Mouse (Mus musculus): ENCODE measurements around the gene Nsd1.

The Nsd1 gene

DNA sequence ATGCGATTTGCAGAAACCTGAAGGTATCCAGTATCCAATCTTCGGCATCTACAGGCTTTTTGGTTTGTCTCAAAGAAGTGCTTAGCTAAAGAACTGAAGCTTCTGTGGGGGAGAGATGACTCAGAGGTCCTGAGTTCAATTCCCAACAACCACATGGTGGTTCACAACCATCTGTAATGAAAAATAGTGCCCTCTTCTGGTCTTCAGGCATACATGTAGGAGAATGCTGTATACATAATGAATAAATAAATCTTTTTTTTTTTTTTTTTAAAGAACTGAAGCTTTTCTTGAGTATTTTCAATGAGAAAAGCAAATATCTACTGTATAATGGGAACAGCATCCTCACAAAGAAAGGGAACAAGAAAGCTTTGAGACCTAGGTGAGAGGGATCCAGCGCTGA, 49.1 kb downstream of the Nsd1 start:
- DNase-seq = no peak

DNA sequence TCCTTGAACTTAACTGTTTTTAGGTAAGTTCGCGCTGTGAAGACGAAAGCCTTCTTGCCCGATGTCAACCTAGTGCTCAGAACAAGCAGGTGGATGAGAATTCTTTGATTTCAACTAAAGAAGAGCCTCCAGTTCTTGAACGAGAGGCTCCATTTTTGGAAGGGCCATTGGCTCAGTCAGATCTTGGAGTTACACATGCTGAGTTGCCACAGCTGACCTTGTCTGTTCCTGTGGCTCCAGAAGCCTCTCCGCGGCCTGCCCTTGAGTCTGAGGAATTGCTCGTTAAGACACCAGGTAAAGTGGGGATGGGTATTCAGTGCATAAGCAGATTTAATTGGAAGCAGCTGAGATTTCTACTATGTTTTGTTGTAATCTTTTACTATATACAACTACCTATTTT, 51.9 kb downstream of the Nsd1 start:
- no peak for DNase-seq

DNA sequence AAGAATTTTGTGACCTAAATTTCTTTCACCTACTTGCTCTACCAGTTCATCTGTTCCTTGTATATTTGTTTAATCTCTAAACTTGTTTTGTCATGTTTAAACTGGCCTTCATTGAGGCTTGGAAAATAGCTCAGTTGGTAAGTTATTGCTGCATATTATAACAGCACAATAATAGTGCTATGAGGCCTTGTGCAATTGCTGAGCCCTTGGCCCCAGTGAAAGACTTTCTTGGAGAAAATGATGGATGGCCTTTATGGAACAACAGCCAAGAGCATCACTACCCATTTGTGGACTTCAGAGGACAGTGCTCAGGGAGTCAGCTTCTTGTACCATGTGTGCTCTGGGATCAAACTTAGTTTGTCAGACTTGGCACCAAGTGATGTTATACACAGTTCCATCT, 52.5 kb downstream of the Nsd1 start:
- no peak for DNase-seq

DNA sequence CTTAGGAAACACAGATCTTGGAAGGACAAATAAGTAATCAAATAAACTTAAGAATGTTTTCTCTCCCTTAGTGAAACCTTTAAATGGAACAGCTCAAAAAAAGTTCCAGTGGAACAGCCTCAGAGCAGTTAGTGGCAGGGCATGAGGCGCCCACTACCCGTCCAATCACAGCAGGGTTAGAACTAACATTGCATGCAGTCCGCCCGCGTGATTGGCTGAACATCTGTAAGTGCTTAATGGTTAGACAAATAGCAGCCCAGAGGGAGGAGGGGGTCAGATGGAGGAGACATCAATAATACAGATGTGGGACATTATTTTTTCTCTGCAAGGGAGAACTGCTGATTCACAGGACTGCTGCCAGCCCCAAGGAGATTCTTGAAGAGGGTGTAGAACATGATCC, 67.6 kb downstream of the Nsd1 start:
- no peak for DNase-seq

DNA sequence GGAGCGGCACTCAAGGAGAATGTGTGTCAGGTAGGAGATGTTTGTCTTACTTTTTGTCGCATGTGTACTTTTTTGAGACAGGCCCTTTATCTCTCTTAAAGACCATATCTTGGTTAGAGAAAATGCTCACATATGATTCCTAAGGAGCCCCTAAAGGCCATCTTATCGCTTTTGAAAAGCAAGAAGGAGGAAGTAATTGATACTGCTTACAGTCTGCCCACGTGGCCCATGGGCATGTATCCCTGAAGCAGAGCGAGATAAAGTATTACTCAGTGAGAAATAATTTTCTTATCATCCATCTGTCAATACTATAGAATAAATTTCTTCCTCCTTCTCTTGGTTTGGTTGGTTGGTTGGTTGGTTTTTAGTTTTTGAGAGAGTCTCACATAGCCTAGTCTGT, 68.1 kb downstream of the Nsd1 start:
- no peak for DNase-seq

DNA sequence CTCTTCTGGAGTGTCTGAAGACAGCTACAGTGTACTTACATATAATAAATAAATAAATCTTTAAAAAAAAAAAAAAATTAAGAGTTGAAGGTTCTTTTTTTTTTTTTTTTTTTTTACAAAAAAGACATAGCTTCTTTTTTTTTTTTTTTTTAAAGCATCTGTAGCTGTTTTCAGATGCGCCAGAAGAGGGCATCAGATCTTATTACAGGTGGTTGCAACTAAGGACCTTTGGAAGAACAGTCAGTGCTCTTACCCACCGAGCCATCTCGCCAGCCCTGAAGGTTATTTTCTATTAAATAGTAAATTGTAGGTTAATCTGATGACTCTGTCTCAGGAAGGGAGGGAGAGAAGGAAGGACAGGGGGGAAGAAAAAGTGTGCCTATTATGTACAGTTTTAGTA, 79.3 kb downstream of the Nsd1 start:
- peak in 1 of 2 experiments; percentile 39 for DNase-seq

DNA sequence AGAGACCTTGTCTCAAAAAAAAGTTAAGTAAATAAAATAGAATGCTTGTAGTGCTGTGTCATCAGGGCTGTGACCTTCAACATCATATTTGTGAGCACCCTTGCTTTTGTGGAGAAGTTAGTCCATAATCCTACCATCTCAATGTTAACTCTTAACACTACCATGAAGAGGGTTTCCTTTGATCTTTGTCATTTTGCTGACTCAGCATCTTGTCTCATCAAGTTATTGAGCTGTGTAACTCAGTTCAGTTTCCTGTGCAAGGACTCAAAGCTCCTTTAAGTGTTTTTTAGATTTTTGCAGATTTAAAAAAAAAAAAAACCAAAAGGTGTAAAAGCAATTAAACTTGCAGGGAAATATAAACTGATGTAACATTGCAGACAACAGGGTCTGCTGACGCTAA, 87.2 kb downstream of the Nsd1 start:
- no peak for DNase-seq

DNA sequence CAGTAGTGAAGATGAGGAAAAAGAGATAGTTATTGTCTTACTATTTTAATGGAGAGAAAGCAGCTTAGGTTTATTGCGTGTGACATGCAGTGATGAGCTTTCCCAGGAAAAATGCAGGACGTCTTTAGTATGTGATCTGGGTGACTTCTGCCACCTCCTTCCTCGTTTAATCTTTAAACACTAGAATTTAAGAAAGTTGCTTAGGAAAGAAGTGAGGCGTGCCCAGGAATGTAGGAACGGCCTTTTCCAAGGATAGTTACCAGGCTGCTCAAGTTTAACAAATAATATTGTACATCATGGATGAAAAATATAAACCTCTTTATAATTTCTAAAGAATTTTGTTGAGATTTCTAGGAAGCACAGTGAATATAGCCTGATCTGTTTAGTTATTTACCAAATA, 91.3 kb downstream of the Nsd1 start:
- peak in 1 of 2 experiments; percentile 33 for DNase-seq

DNA sequence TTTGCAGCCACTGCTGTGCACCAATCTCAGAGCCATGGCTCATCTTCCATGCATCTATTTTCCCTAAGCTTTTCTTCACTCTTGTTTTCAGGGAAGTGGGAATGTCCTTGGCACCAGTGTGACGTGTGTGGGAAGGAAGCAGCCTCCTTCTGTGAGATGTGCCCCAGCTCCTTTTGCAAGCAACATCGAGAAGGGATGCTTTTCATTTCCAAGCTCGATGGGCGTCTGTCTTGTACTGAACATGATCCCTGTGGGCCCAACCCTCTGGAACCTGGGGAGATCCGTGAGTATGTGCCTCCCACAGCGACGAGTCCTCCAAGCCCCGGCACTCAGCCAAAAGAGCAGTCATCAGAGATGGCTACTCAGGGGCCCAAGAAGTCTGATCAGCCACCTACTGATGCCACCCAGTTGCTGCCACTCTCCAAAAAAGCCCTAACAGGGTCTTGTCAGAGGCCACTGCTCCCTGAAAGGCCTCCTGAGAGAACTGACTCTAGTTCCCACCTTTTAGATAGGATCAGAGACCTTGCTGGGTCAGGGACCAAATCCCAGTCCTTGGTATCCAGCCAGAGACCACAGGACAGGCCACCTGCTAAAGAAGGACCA, 102.5 kb downstream of the Nsd1 start:
- DNase-seq = no peak

DNA sequence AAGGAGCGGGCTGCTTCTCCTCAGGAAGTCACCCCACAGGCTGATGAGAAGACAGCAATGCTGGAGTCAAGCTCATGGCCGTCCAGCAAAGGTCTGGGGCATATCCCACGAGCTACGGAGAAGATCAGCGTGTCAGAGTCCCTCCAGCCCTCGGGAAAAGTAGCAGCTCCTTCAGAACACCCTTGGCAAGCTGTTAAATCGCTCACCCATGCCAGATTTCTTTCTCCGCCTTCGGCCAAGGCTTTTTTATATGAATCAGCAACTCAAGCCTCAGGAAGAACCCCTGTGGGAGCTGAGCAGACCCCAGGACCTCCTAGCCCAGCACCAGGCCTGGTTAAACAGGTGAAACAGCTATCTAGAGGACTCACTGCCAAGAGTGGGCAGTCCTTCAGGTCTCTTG, 103.5 kb downstream of the Nsd1 start:
- no peak for DNase-seq

DNA sequence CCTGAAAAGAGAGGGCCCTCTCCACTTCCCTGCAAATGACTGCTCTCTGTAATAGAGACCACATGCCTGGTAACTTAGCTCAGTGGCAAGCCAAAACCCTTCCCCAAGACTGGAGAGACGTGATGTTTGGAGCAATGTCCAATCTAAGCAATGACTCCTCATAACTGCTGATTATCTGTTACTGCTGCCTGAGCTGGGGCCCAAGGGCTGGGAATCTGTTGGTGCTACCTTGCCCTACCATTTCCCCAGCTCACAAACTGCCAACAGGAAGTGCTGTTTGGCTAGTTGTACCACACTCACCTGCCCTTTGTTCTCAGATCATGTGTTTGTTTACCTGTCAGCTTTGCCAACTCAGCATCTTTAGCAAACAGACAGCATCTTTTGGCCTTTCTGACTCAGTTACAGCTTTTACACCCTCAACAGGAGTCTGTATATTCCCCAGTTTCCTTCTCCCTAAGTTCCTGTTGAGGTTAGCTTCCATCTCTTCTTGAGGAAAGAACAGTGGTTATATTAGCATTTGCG, 105.4 kb downstream of the Nsd1 start:
- DNase-seq = peak in 1 of 2 experiments; percentile 31

DNA sequence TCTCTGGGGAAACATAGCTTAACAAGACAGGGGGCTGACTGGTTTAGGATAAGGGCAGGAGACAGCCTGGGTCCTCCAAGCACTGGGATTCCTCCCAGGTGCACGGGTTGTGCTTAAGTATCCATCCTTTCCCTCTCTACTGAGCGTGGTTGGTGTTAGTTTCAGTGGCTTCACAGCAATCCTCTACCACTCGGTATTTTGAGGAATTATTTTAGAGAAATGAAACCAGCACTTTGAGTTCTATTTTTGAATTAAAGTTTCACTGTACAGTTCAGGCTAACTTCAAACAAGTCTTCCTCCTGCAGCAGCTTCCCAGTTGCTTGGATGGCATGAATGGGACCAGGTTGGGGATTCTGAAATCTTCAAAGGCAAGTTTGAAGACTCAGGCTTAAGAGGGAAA, 108.8 kb downstream of the Nsd1 start:
- DNase-seq = no peak

DNA sequence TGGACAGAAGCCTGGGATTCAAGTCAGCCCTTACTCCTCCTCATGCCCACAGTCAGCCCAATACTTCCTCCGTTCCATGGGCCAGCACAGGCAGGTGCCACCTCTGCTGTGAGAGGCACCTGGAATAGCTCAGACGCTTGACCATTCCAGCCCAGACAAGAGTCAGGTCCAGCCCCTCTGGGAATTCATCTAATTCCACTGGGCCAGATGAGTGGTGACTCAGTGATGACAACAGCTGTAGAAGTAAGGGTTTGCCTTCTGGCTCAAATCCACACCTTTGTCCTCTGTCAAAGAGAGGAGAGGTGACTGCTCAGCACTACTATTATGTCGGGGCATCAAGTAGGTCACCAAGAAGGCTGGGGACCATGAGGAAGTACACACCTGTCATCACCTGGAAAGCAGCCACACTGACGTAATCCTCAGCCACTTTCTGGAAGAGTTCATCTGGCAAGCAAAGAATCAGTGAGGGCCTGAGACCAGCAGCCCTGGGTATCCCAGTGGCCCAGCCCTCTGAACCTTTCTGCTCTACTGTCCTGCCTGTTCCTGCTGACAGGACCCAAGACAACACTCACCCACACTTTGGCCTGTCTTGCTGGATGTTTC, 110.5 kb downstream of the Nsd1 start, which contains the start of gene Prelid1:
Gene Prelid1 (plus strand): TSS at position 570 of the 603 bp plus-strand sequence.
- peak in 1 of 2 experiments; percentile 46 for DNase-seq

DNA sequence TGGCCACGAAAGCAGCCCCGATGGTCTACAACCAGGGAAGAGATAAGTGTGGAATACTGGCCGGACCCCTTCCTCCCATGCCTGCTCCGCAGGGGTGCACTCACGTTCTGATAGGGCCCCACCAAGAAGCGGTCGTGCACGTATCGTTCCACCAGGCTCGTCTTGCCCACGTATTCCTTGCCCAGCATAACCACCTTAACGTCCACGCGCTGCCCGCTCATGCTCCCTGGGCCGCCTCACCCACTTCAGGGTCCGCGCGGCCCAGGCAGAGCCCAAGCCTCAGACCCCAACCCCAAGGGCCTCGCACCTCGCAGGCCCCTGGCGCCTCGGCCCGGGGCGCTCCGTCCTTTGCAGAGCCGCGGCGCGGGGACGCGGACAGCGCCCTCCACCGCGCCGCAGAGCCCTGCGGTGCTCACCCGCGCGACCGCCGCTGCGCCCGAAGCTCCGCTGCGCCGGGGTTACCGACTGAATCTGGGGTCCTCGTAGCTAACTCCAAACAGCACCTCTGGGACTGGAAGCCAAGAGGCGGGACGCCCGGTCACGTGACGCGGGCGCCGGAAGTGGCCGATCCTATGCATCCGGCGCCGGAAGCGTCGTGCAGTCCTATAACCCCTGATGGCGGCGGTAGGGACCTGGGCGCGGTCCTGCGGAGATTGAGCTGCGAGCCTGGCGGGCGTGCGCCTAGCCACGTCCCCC, 112.0 kb downstream of the Nsd1 start, which contains the start of gene Rab24:
Gene Rab24 (minus strand): TSS at position 513 of the 696 bp plus-strand sequence.
- DNase-seq = peak; percentile 91 to 94

DNA sequence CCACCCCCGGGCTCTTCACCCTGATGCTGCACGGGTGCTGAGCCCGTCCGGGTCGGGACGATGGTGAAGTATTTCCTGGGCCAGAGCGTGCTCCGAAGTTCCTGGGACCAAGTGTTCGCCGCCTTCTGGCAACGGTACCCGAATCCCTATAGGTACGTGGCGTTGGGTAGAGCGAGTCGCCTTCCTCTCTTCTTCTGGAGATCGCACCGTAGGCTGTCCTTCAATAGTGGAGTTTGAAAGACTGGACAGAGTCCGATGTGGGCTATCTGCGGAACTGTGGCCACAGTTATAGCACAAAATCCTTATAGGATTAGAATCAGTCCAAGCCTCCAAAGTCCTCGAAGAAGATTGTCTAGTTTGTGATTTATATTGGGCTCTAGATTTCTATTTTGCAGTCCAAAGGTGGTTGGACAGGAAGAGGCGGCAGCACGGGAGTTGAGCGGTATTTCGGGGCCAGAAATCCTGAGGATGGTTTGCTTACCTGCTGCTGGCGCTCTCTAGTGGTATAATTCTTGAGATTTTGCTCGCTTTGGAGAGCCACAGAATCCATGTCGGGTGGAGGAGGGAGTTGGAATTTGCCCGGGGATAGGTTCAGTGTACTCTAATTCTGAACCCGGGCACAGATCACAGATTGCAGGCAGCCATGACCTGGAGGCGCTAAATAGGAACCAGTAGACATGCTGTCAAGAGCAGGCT, 112.7 kb downstream of the Nsd1 start:
- peak; percentile 76 to 90 for DNase-seq

DNA sequence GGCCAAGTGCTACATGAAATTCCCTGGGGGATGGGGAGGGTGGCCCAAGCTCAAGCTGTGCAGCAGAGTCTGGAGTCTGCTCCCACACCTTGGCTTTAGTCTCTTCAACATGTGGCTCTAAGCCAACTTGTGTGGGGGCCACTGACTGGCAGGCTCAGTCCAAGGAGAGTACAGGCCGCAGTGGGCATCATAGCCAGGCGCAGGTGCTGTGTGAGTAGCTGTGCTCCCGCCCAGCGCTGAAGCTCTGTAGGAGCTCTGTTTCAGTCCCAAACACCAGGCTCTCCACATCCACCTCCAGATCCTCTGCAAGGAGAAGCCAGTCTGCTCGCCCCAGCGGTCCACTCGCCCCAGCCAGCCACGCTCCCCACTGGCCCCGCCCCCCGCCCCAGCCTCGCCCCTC, 116.0 kb downstream of the Nsd1 start:
- DNase-seq = peak in 1 of 2 experiments; percentile 38

DNA sequence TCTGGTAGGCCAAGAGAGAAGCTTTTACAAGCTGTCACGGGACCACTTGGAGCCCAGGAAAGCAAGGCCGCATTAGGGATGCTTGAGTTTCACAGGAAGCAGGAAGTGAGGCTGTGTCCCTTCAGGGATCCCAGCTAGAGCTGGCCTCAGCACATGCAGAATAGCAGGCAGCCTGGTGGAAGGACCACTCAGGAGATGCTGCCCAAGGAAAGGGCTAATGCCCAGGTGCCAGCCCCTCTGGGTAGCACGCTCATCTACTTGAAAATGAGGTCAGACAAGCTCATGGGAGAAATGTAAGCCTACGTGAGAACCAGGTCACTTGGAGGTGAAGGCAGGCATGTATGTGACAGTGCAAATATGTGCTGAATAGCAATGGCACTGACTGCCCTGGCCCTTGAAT, 117.6 kb downstream of the Nsd1 start:
- no peak for DNase-seq

DNA sequence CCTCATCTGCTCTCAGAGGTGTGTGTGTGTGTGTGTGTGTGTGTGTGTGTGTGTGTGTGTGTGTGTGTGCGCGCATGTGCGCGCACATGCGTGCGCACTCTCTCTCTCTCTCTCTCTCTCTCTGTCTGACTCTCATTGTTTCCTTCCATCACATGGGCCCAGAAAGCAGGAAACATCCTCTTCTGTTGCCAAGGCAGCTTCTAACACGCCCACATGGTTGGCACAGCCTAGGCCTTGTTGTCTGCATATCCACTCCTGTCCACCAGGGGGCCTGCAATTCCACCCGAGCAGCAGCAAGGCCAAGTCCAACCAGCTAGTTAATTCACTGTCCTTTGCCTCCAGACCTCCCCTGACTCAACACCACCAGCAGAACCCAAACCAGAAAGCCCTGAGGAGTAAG, 118.1 kb downstream of the Nsd1 start:
- DNase-seq = peak; percentile 90 to 92

DNA sequence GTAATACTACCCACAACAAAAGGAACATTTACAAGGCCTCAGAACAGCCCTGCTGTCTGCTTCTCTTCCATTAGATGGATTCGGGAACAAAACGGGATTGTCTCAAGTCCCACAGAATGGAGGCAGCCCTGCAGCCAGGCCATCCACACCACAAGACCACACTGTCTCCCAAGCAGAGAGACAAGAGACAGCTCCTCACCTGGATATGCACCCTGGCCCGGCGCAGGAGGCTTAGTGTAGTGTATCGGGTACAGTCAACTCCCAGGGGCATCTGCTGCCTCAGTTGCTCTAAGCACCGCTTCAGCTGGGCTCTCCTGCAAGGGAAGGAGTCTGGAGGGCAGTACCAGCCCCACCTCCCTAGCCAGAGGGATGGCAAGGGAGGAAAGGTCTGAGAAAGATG, 118.6 kb downstream of the Nsd1 start:
- DNase-seq = no peak

DNA sequence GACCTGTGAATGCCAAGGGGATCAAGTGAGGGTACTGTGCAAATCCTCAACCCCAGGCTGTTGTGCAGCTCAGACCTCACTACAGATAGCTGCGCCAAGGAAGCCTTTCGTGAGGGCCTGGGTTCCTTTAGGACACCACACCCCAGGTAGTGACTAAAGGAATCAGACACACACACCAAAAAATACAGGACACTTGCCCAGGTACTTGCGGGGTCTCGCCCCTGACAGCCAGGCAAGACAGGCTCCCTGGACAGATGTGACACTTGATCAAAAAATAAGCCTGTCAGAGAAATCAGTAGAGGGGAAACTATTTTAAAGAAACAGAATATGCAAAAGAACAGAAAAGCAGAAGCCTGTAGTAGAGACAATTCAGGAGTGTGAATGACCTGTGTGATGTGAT, 119.1 kb downstream of the Nsd1 start:
- DNase-seq = no peak

DNA sequence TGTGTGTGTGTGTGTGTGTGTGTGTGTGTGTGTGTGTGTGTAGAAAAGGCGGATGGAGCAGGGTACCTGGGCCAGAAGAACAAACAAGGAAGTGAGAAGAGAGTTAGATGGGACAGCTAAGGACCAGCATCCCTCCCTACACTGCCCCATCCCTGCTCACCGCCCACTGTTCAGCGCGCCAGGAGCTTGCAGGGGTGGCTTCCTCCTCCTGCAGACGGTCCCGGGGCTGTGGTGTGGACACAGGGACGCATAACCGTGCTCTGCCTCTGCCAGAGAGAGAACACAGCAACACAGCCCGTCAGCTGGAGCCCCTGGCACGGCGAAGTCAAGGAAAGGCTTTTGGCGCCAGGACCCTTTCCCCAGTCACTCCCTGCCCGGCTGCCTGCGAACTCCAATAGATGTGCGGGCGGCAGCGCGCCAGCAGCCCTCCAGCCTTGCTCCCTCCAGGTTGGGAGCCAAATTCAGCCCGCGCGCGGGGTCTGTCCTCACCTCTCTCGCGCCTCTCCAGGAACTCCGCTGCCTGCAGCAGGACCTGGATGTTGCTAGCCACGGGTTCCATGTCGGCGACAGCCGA, 119.6 kb downstream of the Nsd1 start:
- no peak for DNase-seq

DNA sequence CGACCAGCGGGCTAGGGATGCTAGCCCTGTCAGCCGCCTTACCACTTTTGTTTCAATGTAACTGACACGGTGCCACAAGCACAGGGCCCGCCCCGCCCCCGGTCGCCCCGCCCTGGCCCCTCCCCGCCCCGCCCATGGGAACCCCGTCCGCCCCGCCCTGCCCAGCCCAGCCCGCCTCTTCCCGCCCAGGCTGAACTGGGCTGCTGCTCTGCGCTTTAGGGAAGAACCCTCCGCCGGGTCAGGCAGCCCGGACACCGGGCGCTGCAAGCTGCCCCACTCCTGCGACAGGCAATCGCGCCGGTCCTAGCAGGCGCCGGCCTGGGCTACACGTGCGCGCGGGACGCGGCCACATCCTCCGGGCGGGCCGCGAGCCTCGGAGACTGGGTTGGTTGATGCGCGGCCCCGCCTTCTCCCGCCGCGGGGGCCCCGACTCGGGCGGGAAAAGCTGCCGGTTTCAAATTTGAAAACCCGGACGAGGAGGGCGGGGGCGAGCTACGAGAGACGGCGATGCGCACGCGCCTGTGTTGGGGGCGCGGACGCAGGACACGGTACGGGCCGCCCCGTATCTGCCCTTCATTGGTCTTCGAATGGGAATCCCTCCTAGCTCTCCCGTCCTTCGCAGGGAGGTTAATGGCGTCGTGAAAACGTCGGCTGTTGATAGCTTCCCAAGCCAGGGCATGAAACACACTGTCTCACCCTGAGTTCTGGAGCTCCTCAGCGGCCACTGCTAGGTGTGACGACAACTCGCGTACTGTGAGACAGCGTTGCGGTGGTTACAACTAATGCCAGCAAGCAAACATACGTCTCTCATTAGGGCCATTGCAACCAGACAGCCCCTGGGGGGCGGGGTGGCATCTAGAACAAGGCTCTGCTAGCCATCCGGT, 120.3 kb downstream of the Nsd1 start, which contains the start of gene Mxd3:
Gene Mxd3 (minus strand): TSS at position 141 of the 884 bp plus-strand sequence.
- DNase-seq = peak; percentile 78 to 90
